Mouse (Mus musculus) gonadal fat pad, adult 2 months (tissue): Measurements from ENCODE around the gene Hs1bp3. TPM values are rescaled to one million over a fixed set of nuclear protein-coding genes. Genes with fewer than 3 reads are reported as not detected.

Experiments used
- polyA plus RNA-seq: library from polyadenylated mRNA; depleted of rRNA; stranded (reverse); fragments of >200 nt; gene quantifications from 2 replicates; pipeline ENCODE4 v1.2.3, GENCODE M21; 2012; rRNA removed

The Hs1bp3 gene
- polyA plus RNA-seq, 1 experiment = 27.7 TPM

Other genes starting within 250 kb of the Hs1bp3 start
- 51.5 and 56.3 TPM in 2 replicates for gene Ldah, start 105.3 kb upstream of the Hs1bp3 start, polyA plus RNA-seq
- 0.38 and 0.49 TPM in 2 replicates for gene Gdf7, start 11.5 kb upstream of the Hs1bp3 start, polyA plus RNA-seq
- 225 and 240 TPM in 2 replicates for gene Rhob, start 186.6 kb downstream of the Hs1bp3 start, polyA plus RNA-seq